Mouse (Mus musculus) thymus, postnatal 0 days (tissue): ENCODE data around the gene Pde4dip. TPM values are rescaled to one million over a fixed set of nuclear protein-coding genes. Genes with fewer than 3 reads are reported as not detected.

Experiments used
- DNase-seq: peaks from one replicate; pipeline ENCODE4 v3.0.0-alpha.2; 2015; ENCODE audit warnings: low spot score
- polyA plus RNA-seq: library from polyadenylated mRNA; unstranded; fragments of >200 nt; fragmentation: Nextera tagmentation; extraction: Ambion mirVana; gene quantifications from 2 replicates; pipeline ENCODE4 v1.2.1, GENCODE M21; 2015

Pde4dip gene
- polyA plus RNA-seq, 1 experiment from 2014 or later: 7.3 TPM

DNA sequence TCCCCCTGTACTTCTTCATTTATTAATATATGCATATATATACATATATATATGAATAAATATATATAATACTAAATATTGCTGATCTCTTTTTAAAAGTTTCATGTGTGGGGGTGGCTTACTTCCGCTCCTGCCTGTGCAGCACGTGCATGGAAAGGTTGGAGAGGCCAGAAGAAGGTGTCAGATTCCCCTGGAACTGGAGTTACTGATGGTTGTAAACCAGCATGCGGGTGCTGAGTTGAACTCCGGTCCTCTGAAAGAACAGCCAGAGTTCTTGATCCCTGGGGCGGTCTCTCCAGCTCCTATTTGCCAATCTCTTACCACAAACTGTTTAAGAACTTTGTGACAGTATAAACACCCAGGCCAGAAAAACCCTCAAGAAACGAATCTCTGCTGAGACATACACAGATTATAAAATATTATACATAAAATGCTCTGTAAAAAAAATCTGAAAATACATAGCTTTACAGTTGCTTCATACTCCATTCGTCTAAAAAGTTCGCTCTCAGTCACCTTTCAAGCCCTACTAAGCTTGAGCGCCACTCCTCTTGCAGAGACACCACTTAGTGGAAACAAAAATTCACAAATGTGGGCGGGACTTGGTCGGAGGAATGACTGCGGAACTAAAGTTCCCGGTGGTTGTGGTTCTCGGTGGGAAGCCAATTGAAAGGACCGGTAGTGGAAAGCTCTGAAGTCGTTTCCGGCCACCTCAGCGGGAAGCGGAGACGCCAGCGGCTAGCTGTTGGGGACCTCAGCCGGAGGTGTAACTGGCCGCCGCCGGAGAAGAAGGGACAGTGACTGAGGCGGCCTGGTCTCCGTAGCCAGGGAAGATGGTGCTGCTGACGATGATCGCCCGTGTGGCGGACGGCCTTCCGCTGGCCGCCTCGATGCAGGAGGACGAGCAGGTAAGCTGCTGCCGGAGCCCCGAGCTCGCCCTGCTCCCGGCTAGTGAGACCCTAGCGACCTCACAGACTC, 12.3 kb upstream of the Pde4dip start, which contains the start of gene Sec22b:
Gene Sec22b, plus strand, starts transcription at position 675 of the 975 bp plus-strand sequence.
- peak; percentile 92 for DNase-seq

- DNase-seq: no peak
Observed at GRCm38 (mm10) chr3:97898381-97898780, 9.9 kb upstream of the Pde4dip start.

DNA sequence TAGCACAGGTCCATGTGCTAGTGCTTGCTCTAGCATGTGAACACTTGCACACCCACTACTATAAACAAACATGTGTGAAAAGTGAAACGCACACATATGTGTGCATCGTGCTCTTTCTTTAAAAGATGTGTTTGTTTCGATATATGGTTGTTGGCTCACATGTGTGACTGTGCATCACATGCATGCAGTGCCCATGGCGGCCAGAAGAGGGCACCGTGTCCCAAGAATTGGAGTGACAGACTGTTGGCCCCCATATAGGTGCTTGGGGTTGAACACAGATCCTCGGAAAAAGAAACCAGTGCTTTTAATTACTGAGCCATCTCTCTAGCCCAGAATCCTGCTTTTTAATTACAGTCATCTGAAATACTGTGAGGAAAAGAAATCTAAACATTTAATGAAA, 6.2 kb upstream of the Pde4dip start:
- peak; percentile 27 for DNase-seq

DNA sequence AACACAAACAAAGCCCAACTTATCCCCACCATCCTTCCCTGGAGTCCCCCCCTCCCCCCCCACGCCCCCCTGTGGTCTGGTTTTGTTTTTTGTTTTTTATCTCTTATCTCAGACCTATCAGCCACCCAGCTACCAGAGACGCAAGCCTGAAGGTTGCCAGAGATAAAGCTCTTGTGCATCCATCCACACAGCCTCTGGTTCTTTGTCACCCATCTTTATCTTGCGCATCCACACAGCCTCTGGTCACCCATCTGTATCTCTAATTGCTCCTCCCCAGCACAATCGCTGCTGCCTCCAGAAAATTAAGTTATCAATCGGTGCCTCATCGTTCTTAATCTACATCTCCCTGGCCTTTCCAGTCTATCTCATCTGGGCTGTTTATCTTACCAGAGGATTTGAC, 1.7 kb upstream of the Pde4dip start:
- no peak for DNase-seq

DNA sequence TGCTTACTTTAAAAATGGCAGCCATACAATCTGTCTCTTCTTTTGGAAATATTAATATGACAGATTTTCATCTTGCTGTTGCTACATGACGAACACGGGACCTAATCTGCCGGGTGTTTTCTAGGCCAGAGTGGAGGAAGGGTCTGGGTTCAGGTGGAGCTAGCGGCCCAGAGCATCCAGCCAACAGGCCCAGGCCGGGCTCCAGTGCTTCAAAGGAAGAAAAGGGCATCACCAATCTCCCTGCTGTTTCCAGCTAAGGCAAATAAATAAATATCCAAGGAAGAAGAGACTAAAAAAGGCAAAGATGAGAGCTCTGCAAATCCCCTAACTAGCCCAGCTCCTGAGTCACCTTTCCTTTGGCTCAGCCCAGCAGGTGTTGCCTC, 731 bp downstream of the Pde4dip start:
- DNase-seq: no peak

- DNase-seq: no peak
Observed at GRCm38 (mm10) chr3:97881576-97881975, 6.9 kb downstream of the Pde4dip start.

DNA sequence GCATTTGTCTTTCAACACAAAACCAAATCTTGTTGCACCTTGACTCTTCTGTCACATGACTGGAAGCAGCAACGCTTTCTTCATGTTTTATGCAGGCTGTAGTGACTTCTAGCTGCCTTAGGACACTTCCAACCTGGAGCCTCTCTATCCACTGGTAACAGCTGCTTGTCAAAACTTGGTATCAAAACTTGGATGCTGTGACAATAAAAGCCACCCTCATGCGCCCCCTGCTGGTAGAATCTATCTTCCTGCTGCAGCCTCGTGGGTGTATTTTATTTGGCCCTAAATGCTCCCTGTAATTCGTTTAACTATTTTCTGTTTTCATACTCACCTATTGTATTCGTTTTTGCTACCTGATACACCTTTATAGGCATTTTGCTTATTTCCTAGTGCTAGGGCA, 9.3 kb downstream of the Pde4dip start:
- DNase-seq: peak; percentile 72

GRCm38 (mm10) chr3:97876259-97876658, 12.2 kb downstream of the Pde4dip start:
- DNase-seq: no peak

GRCm38 (mm10) chr3:97874777-97875176, 13.7 kb downstream of the Pde4dip start:
- DNase-seq: no peak

DNA sequence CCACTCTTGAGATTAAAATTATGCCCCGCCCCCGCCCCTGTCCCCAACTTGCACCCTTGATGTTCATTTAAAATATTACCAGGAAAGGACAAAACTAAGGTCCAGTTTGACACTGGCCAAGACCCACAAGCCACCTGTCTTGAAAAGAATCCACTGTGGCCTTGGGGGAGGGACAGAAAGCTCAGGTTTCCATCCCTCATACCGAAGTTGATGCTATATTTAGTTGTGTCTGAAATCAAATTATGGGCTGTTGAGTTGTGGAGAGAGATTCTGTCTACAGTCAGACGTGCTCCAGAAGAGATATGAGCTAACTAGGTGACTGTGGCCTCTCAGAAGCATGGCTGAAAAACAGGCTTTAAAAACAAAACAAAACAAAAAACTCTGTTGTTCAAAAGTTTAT, 18.8 kb downstream of the Pde4dip start:
- DNase-seq: no peak

- no peak for DNase-seq
Observed at GRCm38 (mm10) chr3:97868733-97869132, 19.8 kb downstream of the Pde4dip start.

DNA sequence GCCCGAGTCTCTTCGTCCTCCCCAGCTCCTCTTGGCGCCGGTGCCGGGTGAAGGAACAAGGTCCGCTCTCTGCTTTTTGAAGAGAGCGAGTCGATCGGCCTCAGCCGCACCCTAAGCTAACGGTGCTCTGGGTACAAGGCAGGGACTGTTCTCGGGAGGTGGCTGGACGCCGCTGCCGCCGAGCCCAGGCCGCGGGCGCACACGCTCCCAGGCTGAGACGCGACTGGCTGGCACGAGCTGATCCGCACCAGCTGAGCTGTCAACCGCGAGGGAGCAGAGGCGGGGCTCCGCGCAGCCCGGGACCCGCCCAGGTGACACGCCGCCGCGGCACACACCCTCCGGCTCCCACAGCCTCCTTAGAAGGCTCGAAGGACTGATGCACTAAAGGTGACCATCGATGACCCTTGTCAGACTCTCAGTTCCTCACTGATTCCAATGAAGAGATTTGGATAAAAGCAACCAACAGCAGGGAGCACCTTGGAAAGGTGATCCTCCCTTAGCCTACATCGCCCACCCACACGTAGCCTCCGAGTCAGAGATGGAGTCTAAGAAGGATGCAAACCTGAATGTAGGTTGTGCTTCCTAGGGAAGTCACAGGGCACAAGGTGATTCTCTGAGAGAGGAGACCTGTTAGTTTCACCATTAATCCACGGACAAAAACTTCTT, 20.4 kb downstream of the Pde4dip start:
- peak; percentile 57 for DNase-seq

DNA sequence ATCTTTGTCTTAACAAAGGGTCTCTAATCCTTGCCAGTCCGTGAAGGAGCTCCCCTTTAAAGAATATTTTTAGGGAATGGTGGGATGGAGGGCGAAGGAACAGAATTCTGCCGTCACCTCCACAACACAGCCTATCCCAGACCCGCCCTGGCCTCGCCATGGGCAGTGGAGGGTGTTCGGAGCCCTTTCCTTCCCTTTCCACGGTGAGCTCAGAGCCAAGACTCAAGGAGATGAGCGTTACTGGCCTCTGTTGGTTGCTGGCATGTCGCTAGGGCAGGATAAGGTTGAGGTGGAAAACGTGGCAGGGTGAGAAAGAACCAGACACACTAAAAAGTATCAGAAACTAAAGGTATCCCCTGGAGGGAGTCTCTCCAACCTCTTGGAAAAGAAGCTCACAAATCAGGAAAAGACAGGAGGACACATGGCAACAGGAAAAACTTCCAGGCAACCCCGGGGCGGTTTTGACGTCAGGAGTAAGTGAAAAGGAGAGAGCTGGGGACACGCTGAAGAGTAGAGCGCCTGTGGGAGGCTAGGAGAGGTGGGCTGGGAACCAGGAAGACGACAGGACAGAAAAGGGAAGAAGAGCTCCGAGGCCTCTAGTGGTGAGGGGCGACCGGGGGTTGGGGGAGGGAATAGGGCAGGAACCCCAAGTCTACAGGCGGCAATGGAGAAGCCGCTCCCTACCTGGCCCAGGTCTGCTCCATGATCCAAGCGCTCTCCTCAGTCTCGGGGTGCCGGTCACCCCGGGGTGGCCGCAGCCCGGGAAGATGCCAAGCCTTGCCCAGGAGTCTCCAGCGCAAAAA, 21.1 kb downstream of the Pde4dip start:
- DNase-seq: no peak

DNA sequence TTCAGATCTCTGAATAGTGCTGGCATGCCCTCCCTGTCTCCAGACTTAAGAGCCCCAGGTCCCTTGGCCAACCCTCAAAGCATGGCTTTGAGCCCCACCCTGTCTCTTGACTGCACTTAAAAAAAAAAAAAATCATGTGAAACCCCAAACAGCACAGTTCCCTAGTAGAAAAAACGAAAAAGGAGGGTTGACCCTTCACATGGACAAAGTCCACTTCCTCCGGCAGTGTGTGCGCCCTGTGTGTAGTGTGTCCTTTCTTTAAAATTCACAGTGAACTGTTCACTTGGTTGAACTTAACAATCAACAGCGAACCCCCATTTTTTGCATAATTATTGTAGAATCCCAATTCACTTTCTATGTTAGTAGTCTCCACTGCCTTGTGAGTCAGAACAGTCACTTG, 21.8 kb downstream of the Pde4dip start:
- no peak for DNase-seq

DNA sequence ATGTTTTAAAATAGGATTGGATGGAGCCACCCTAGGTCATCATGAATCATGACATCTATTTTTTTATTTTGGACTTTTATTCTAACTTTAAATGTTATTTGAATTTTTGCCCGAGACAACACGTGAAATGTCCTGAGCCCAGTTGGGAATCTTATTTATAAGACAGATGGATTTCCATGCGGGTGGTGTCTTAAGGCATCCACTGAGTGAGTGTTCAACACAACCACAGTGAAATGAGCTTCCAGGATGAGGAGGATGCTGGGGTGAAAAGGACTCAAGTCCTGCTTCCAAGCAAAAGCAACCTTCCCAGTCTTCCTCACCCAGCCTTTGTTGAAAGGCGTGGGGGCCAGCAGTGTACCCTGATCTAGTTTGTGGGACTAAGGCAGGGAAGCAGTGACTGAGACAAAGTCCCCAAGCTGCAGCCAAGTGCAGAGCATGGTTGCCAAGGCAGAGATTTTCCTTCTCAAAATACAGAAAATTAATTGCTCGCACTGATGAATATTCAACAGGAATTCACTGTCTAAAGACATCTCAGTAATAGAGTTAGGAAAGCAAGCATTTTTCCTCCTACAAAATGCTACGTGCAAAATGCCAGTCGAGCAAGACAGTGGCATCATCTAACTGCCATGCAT, 27.6 kb downstream of the Pde4dip start:
- DNase-seq: no peak

DNA sequence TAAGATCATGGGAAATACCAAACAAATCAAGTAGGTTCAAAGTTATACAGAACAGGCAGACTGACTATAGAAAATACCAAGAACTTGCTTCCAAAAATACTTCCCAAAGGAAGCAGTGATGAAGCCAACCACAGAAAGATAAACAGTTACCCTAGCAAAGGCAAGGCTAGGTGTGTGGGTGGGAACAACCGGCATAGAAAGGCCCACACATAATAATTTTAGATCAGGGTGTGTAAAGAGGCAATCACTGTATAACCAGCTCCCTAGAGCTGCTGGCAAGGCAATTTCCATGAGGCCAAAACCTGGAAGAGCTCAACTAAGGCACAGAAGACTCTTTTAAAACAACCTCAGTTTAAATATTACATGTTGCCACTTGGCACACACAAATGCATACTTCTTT, 29.1 kb downstream of the Pde4dip start:
- no peak for DNase-seq

- no peak for DNase-seq
Observed at GRCm38 (mm10) chr3:97854575-97855384, 33.7 kb downstream of the Pde4dip start.

DNA sequence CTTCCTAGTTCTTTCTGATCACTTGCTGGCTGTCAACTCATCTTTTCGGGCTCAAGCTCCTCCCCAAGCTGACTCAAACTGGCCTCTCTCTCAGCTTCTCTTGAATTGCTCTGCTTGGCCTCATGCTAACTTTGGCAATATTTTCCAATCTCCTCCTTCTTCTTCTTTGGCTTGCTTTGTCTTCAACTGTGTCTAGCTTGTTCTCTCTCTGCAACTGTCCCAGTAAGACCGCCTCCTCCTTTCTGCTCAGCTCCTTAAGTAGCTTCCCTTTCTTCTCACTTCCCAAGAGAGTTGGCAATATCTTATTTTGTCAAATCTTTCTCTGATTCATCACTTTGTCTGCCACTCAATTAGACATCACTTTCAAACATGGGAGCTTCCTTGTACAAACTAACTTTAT, 36.7 kb downstream of the Pde4dip start:
- no peak for DNase-seq

GRCm38 (mm10) chr3:97847626-97848025, 40.9 kb downstream of the Pde4dip start:
- no peak for DNase-seq

DNA sequence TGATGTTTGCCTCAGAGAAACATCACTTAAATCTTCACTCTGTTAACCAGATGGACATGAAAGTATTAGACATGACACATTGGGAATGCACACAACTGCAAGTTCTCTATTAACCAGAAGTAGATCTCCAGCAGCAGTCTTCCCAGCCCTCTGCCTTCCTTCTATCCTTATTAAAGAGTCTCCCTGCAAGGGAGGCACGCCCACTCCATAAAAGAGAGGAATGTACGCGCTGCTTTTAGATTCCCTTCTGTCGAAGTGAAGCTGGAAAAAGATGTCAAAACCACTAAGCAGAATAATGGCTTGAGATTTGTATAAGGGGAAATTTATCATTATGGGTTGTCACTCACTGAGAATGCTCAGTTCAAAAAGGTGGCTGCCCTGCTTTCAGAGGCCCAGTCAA, 42.1 kb downstream of the Pde4dip start:
- DNase-seq: no peak
